Mouse (Mus musculus) midbrain, embryonic 11.5 days (tissue): ENCODE measurements around the gene Stra6. TPM values are rescaled to one million over a fixed set of nuclear protein-coding genes. Genes with fewer than 3 reads are reported as not detected.

Experiments used
- ATAC-seq: fragments of 200-750 bp; cut with Nextera tagmentation; 2 replicates; pipeline ENCODE4 v1.8.0; 2017; ENCODE audit warnings: moderate TSS enrichment, moderate library complexity; ENCODE audit not compliant: low FRiP score
- DNase-seq: peaks from one replicate; pipeline ENCODE4 v3.0.0; 2015; ENCODE audit warnings: low spot score; ENCODE audit errors: missing footprints
- H3K27ac ChIP-seq: fragments of 300-500 bp; sonication (generic); 2 replicates; pipeline ENCODE4 v1.5.1; 2014; ENCODE audit warnings: low read depth, low read length
- H3K27me3 ChIP-seq: fragments of 300-500 bp; sonication (generic); 2 replicates; pipeline ENCODE4 v1.6.1; 2014; ENCODE audit warnings: mild to moderate bottlenecking, low read length, moderate library complexity, mixed read lengths; ENCODE audit not compliant: control insufficient read depth, insufficient read depth
- H3K36me3 ChIP-seq: fragments of 300-500 bp; sonication (generic); 2 replicates; pipeline ENCODE4 v1.6.1; 2014; ENCODE audit warnings: mild to moderate bottlenecking, low read length, moderate library complexity, mixed read lengths; ENCODE audit not compliant: control insufficient read depth, insufficient read depth
- H3K4me1 ChIP-seq: fragments of 300-500 bp; sonication (generic); 2 replicates; pipeline ENCODE4 v1.6.1; 2014; ENCODE audit warnings: low read length; ENCODE audit not compliant: control insufficient read depth, insufficient read depth
- H3K4me2 ChIP-seq: fragments of 300-500 bp; sonication (generic); 2 replicates; pipeline ENCODE4 v1.6.1; 2014; ENCODE audit warnings: mild to moderate bottlenecking, moderate library complexity
- H3K4me3 ChIP-seq: fragments of 300-500 bp; sonication (generic); 2 replicates; pipeline ENCODE4 v1.5.1; 2014; ENCODE audit warnings: low read depth, low read length
- H3K9ac ChIP-seq: fragments of 300-500 bp; sonication (generic); 2 replicates; pipeline ENCODE4 v1.6.1; 2014; ENCODE audit warnings: low read length
- H3K9me3 ChIP-seq: fragments of 300-500 bp; sonication (generic); 2 replicates; pipeline ENCODE4 v1.6.1; 2016; ENCODE audit warnings: low read length; ENCODE audit not compliant: control insufficient read depth
- WGBS: fragments of 180-500 bp; shearing (Covaris S2); extraction: QIAGEN DNeasy Blood & Tissue Kit; methylation state at CpG from one replicate; pipeline ENCODE4 v1.1.7; 2014; 5-methylcytosine and 5-hydroxymethylcytosine counted together
- polyA plus RNA-seq: library from polyadenylated mRNA; unstranded; fragments of >200 nt; fragmentation: Nextera tagmentation; extraction: Ambion mirVana; gene quantifications from 2 replicates; pipeline ENCODE4 v1.2.1, GENCODE M21; 2014

Stra6 gene
- polyA plus RNA-seq, 1 experiment from 2014 or later: 9.7 TPM

- Histone ChIP-seq H3K36me3 (no peaks in the 10 kb centered on the region), H3K4me1 (no peaks in the 10 kb centered on the region), H3K4me3 (no peak overlapping the region), H3K9ac (no peak overlapping the region), H3K27me3 (no peaks in the 10 kb centered on the region), H3K9me3 (no peaks in the 10 kb centered on the region), H3K27ac (no peak overlapping the region), H3K4me2 (no peak overlapping the region)
- ATAC-seq: no peak
- DNase-seq: no peak
- 52% methylated on average over 5 of the region's 5 CpGs for WGBS
Measured at GRCm38 (mm10) chr9:58175745-58176487, 112.3 kb downstream of the Stra6 start.

- Histone ChIP-seq H3K27me3 (no peaks in the 10 kb centered on the region), H3K4me2 (no peak overlapping the region), H3K9ac (no peak overlapping the region), H3K9me3 (no peaks in the 10 kb centered on the region), H3K36me3 (no peaks in the 10 kb centered on the region), H3K4me3 (no peak overlapping the region), H3K27ac (no peak overlapping the region), H3K4me1 (no peaks in the 10 kb centered on the region)
- ATAC-seq (no peak), DNase-seq (no peak)
- WGBS: 67% methylated on average over 4 of the region's 4 CpGs
Measured at GRCm38 (mm10) chr9:58177165-58177564, 113.6 kb downstream of the Stra6 start.

- DNase-seq (no peak), ATAC-seq (no peak)
- WGBS: 84% methylated on average over 2 of the region's 2 CpGs
Measured at GRCm38 (mm10) chr9:58179390-58179789, 115.8 kb downstream of the Stra6 start.

GRCm38 (mm10) chr9:58184456-58184855, 120.9 kb downstream of the Stra6 start:
- Histone ChIP-seq H3K4me1 (no peaks in the 10 kb centered on the region), H3K4me2 (no peak overlapping the region), H3K9ac (no peak overlapping the region), H3K36me3 (no peaks in the 10 kb centered on the region), H3K4me3 (no peak overlapping the region), H3K9me3 (no peaks in the 10 kb centered on the region), H3K27me3 (no peaks in the 10 kb centered on the region), H3K27ac (no peak overlapping the region)
- no peak for ATAC-seq
- no peak for DNase-seq
- 72% methylated on average over 6 of the region's 6 CpGs for WGBS

More at GRCm38 (mm10) chr9:58179390-58179789, 115.8 kb downstream of the Stra6 start:
- H3K27ac ChIP-seq: no peak overlapping the region
- H3K4me3 ChIP-seq: no peak overlapping the region
- no peak overlapping the region for H3K4me2 ChIP-seq
- no peak overlapping the region for H3K9ac ChIP-seq
- no peaks in the 10 kb centered on the region for H3K36me3 ChIP-seq
- no peaks in the 10 kb centered on the region for H3K9me3 ChIP-seq
- H3K27me3 ChIP-seq: no peaks in the 10 kb centered on the region
- no peaks in the 10 kb centered on the region for H3K4me1 ChIP-seq

- no peaks in the 10 kb centered on the region for H3K36me3 ChIP-seq
- ATAC-seq: no peak
- peaks cover 18% of the 10 kb centered on the region for H3K4me1 ChIP-seq
- no peak overlapping the region for H3K4me3 ChIP-seq
- no peak overlapping the region for H3K4me2 ChIP-seq
- peaks cover 45% of the 10 kb centered on the region for H3K27me3 ChIP-seq
- H3K9me3 ChIP-seq: no peaks in the 10 kb centered on the region
- DNase-seq: no peak
- no peak overlapping the region for H3K27ac ChIP-seq
- no peak overlapping the region for H3K9ac ChIP-seq
- WGBS: 70% methylated on average over 9 of the region's 9 CpGs
Measured at GRCm38 (mm10) chr9:58194222-58194621, 130.6 kb downstream of the Stra6 start.

GRCm38 (mm10) chr9:58195671-58196070, 132.1 kb downstream of the Stra6 start:
- DNase-seq (peak; percentile 64), ATAC-seq (no peak)
- 15% methylated on average over 1 of the region's 1 CpGs for WGBS
- H3K4me3 ChIP-seq: peak overlapping the region; percentile 13; the same call in 1 of the 2 replicates
- no peak overlapping the region for H3K27ac ChIP-seq
- H3K36me3 ChIP-seq: no peaks in the 10 kb centered on the region
- H3K4me1 ChIP-seq: peaks cover 20% of the 10 kb centered on the region
- no peaks in the 10 kb centered on the region for H3K9me3 ChIP-seq
- H3K4me2 ChIP-seq: peak overlapping the region; percentile 35
- H3K9ac ChIP-seq: no peak overlapping the region
- H3K27me3 ChIP-seq: peaks cover 59% of the 10 kb centered on the region

GRCm38 (mm10) chr9:58196141-58196540, 132.6 kb downstream of the Stra6 start:
- Histone ChIP-seq H3K4me2 (peak overlapping the region; percentile 35), H3K36me3 (no peaks in the 10 kb centered on the region), H3K27me3 (peaks cover 64% of the 10 kb centered on the region), H3K9me3 (no peaks in the 10 kb centered on the region), H3K4me3 (peak overlapping the region; percentile 23; the same call in 1 of the 2 replicates), H3K27ac (no peak overlapping the region), H3K9ac (no peak overlapping the region), H3K4me1 (peaks cover 20% of the 10 kb centered on the region)
- DNase-seq: peak; percentile 92
- WGBS: 3% methylated on average over 14 of the region's 14 CpGs
- no peak for ATAC-seq

- 0 out of 2 replicates have a peak overlapping the region, but pooled peaks have one; percentile 4 for H3K27ac ChIP-seq
Measured at GRCm38 (mm10) chr9:58196610-58197567, 133.3 kb downstream of the Stra6 start.

More at GRCm38 (mm10) chr9:58196610-58197567, 133.3 kb downstream of the Stra6 start:
- 1% methylated on average over 46 of the region's 46 CpGs for WGBS
- ATAC-seq: no peak
- H3K9me3 ChIP-seq: no peaks in the 10 kb centered on the region
- no peaks in the 10 kb centered on the region for H3K36me3 ChIP-seq
- peak overlapping the region; percentile 46 for H3K9ac ChIP-seq
- H3K27me3 ChIP-seq: peaks cover 71% of the 10 kb centered on the region
- peak overlapping the region; percentile 23 for H3K4me3 ChIP-seq
- H3K4me1 ChIP-seq: peaks cover 24% of the 10 kb centered on the region
- peak; percentile 91 for DNase-seq
- peak overlapping the region; percentile 38 for H3K4me2 ChIP-seq
